Mouse (Mus musculus) common myeloid progenitor, adult 5-6 weeks (primary cell): ENCODE results near the gene Pacsin2. TPM values are rescaled to one million over a fixed set of nuclear protein-coding genes. Genes with fewer than 3 reads are reported as not detected.

ENCODE experiments used
- ATAC-seq: replicated peaks from 2 replicates; pipeline ENCODE4 v1.8.0; 2016; ENCODE audit warnings: low read depth, mild to moderate bottlenecking, moderate TSS enrichment, inconsistent platforms; ENCODE audit not compliant: poor library complexity, severe bottlenecking
- total RNA-seq: library from RNA; stranded (forward); fragments of 200-1000, 187-1606 nt; gene quantifications from 2 replicates; pipeline ENCODE4 v1.2.3, GENCODE M21; 2017

Gene Pacsin2
- total RNA-seq, 1 experiment from 2014 or later: 98.3 TPM

- no peak for ATAC-seq
Measured at GRCm38 (mm10) chr15:83427294-83428163, 36.9 kb downstream of the Pacsin2 start.

GRCm38 (mm10) chr15:83425794-83426193 lies 38.6 kb downstream of the Pacsin2 start:
- ATAC-seq: peak; percentile 30; the same call in 1 of the 2 replicates

- no peak for ATAC-seq
Measured at GRCm38 (mm10) chr15:83425277-83425676, 39.1 kb downstream of the Pacsin2 start.

GRCm38 (mm10) chr15:83423589-83424384 lies 40.6 kb downstream of the Pacsin2 start:
- ATAC-seq: peak; percentile 55

GRCm38 (mm10) chr15:83422299-83422981 lies 42.0 kb downstream of the Pacsin2 start:
- ATAC-seq: no peak

GRCm38 (mm10) chr15:83419562-83419961 lies 44.8 kb downstream of the Pacsin2 start:
- peak; percentile 59 for ATAC-seq

- ATAC-seq: no peak
Measured at GRCm38 (mm10) chr15:83418685-83419084, 45.7 kb downstream of the Pacsin2 start.

GRCm38 (mm10) chr15:83417916-83418315 lies 46.5 kb downstream of the Pacsin2 start:
- no peak for ATAC-seq

GRCm38 (mm10) chr15:83417407-83417806 lies 47.0 kb downstream of the Pacsin2 start:
- no peak for ATAC-seq

- ATAC-seq: no peak
Measured at GRCm38 (mm10) chr15:83415391-83415790, 49.0 kb downstream of the Pacsin2 start.

GRCm38 (mm10) chr15:83411616-83412015 lies 52.8 kb downstream of the Pacsin2 start:
- no peak for ATAC-seq

GRCm38 (mm10) chr15:83410735-83411134 lies 53.7 kb downstream of the Pacsin2 start:
- no peak for ATAC-seq

GRCm38 (mm10) chr15:83410270-83410669 lies 54.1 kb downstream of the Pacsin2 start:
- no peak for ATAC-seq

- ATAC-seq: no peak
Measured at GRCm38 (mm10) chr15:83408692-83409442, 55.5 kb downstream of the Pacsin2 start.

- peak; percentile 47; the same call in 1 of the 2 replicates for ATAC-seq
Measured at GRCm38 (mm10) chr15:83408216-83408615, 56.2 kb downstream of the Pacsin2 start.

- no peak for ATAC-seq
Measured at GRCm38 (mm10) chr15:83407502-83407901, 56.9 kb downstream of the Pacsin2 start.

- peak; percentile 69 for ATAC-seq
Measured at GRCm38 (mm10) chr15:83405866-83406265, 58.5 kb downstream of the Pacsin2 start.

- ATAC-seq: no peak
Measured at GRCm38 (mm10) chr15:83404008-83404407, 60.4 kb downstream of the Pacsin2 start.

- ATAC-seq: no peak
Measured at GRCm38 (mm10) chr15:83403016-83403415, 61.4 kb downstream of the Pacsin2 start.

GRCm38 (mm10) chr15:83392722-83393121 lies 71.7 kb downstream of the Pacsin2 start:
- no peak for ATAC-seq
